Comparison of ENCODE assay signal across 9 mouse cellular contexts in genomic region chr8:57328931-57329341, GRCm38 (mm10). TPM values are rescaled to one million over a fixed set of nuclear protein-coding genes. Genes with fewer than 3 reads are reported as not detected.
DNase-seq lines count a peak whose midpoint lies in the region; ATAC-seq and TF ChIP-seq lines count a peak whose summit lies in the region.
"Had no signal": no experiment of that assay in that cellular context is flagged by ENCODE, and none has a peak within 500 bp of the region (broad histone marks: within the 10 kb centered on the region; RNA-seq: fewer than 3 reads in every experiment).

No protein-coding gene starts in this region.

- no peak overlapping the region for H3K9ac ChIP-seq in kidney, postnatal 0 days (ENCODE audit: low read depth, low read length)
- no peak overlapping the region for H3K9ac ChIP-seq in forebrain, embryonic 13.5 days
- H3K9ac ChIP-seq in intestine, embryonic 16.5 days (ENCODE audit: low read depth, low read length) = peak overlapping the region; percentile 52
- no peak overlapping the region for H3K9ac ChIP-seq in neural tube, embryonic 12.5 days

- peaks cover 92% of the 10 kb centered on the region for H3K27me3 ChIP-seq in kidney, postnatal 0 days (ENCODE audit: insufficient read depth, low read length)
- H3K27me3 ChIP-seq in forebrain, embryonic 13.5 days = peaks cover 98% of the 10 kb centered on the region
- H3K27me3 ChIP-seq in intestine, embryonic 16.5 days (replicated peaks; ENCODE audit: control insufficient read depth, insufficient read depth, low read length) = peaks cover 28% of the 10 kb centered on the region
- H3K27me3 ChIP-seq in neural tube, embryonic 12.5 days (replicated peaks) = peaks cover 98% of the 10 kb centered on the region

- H3K27ac ChIP-seq in kidney, postnatal 0 days = no peak overlapping the region
- H3K27ac ChIP-seq in forebrain, embryonic 13.5 days = no peak overlapping the region
- peak overlapping the region; percentile 50 for H3K27ac ChIP-seq in intestine, embryonic 16.5 days (ENCODE audit: low read length)
- H3K27ac ChIP-seq in neural tube, embryonic 12.5 days = no peak overlapping the region

- no peak for DNase-seq in kidney, postnatal 0 days (ENCODE audit: low spot score)
- DNase-seq in kidney, adult 18-20 months = no peak
- DNase-seq in urinary bladder, postnatal 36 days (ENCODE audit: low spot score in 2 of 2) = no peak
- DNase-seq in adrenal gland, adult 2 months = no peak
- DNase-seq: right cerebral cortex, postnatal 4 days had no signal

- no peak for TF ChIP-seq CTCF in kidney, postnatal 0 days (IDR thresholded peaks at IDR 0.05; ENCODE audit: low read depth)

- H3K4me1 ChIP-seq in kidney, postnatal 0 days (replicated peaks; ENCODE audit: insufficient read depth, low read length) = peaks cover 3% of the 10 kb centered on the region; the same call in 1 of the 2 replicates
- peaks cover 8% of the 10 kb centered on the region for H3K4me1 ChIP-seq in forebrain, embryonic 13.5 days
- H3K4me1 ChIP-seq in intestine, embryonic 16.5 days (ENCODE audit: control insufficient read depth, insufficient read depth, low read length) = 0 out of 2 replicates have a peak, but pooled peaks cover 3% of the 10 kb centered on the region
- H3K4me1 ChIP-seq in neural tube, embryonic 12.5 days = peaks cover 2% of the 10 kb centered on the region; the same call in 1 of the 2 replicates

- no peaks in the 10 kb centered on the region for H3K9me3 ChIP-seq in kidney, postnatal 0 days (replicated peaks; ENCODE audit: low read length)
- no peaks in the 10 kb centered on the region for H3K9me3 ChIP-seq in forebrain, embryonic 13.5 days (replicated peaks)
- H3K9me3 ChIP-seq in intestine, embryonic 16.5 days (ENCODE audit: control insufficient read depth, low read length) = no peaks in the 10 kb centered on the region
- H3K9me3 ChIP-seq in neural tube, embryonic 12.5 days = no peaks in the 10 kb centered on the region

- no peak for ATAC-seq in kidney, postnatal 0 days (replicated peaks; ENCODE audit: low FRiP score, low read depth)
- ATAC-seq in forebrain, embryonic 13.5 days = peak; percentile 19; the same call in 1 of the 2 replicates
- ATAC-seq in intestine, embryonic 16.5 days = peak; percentile 57
- ATAC-seq in neural tube, embryonic 12.5 days (ENCODE audit: low FRiP score, low read depth) = peak; percentile 12; the same call in 1 of the 2 replicates
- no peak for ATAC-seq in granulocyte monocyte progenitor cell, adult 5-6 weeks (replicated peaks; ENCODE audit: poor library complexity, severe bottlenecking)

- no peaks in the 10 kb centered on the region for H3K36me3 ChIP-seq in kidney, postnatal 0 days (ENCODE audit: insufficient read depth, low read length)
- no peaks in the 10 kb centered on the region for H3K36me3 ChIP-seq in forebrain, embryonic 13.5 days (ENCODE audit: poor library complexity, severe bottlenecking)
- H3K36me3 ChIP-seq in intestine, embryonic 16.5 days (ENCODE audit: control insufficient read depth, insufficient read depth, low read length) = no peaks in the 10 kb centered on the region
- no peaks in the 10 kb centered on the region for H3K36me3 ChIP-seq in neural tube, embryonic 12.5 days

- peak overlapping the region; percentile 48 for H3K4me2 ChIP-seq in kidney, postnatal 0 days (ENCODE audit: low read length)
- peak overlapping the region; percentile 42 for H3K4me2 ChIP-seq in forebrain, embryonic 13.5 days
- peak overlapping the region; percentile 60 for H3K4me2 ChIP-seq in intestine, embryonic 16.5 days (ENCODE audit: low read depth, low read length)
- H3K4me2 ChIP-seq in neural tube, embryonic 12.5 days (replicated peaks) = peak overlapping the region; percentile 38

- no peak overlapping the region for H3K4me3 ChIP-seq in kidney, postnatal 0 days (replicated peaks; ENCODE audit: low read depth, low read length)
- H3K4me3 ChIP-seq in forebrain, embryonic 13.5 days = peak overlapping the region; percentile 9
- peak overlapping the region; percentile 42 for H3K4me3 ChIP-seq in intestine, embryonic 16.5 days (ENCODE audit: low read length)
- H3K4me3 ChIP-seq in neural tube, embryonic 12.5 days = no peak overlapping the region; the same call in 1 of the 2 replicates

- 1% methylated on average over 19 of the region's 19 CpGs for WGBS in kidney, postnatal 0 days
- WGBS in forebrain, embryonic 13.5 days = 2% methylated on average over 19 of the region's 19 CpGs
- WGBS in intestine, embryonic 16.5 days = 5% methylated on average over 19 of the region's 19 CpGs
- 0% methylated on average over 19 of the region's 19 CpGs for WGBS in neural tube, embryonic 12.5 days

RNA-seq across cellular contexts. Expression of gene Hand2, which starts 8.2 kb away (rescaled TPM):
- not detected in 2 replicates for polyA plus RNA-seq in kidney, postnatal 0 days (2015; fragmentation: Nextera tagmentation; extraction: Ambion mirVana)
- polyA plus RNA-seq in forebrain, embryonic 13.5 days (2015; fragmentation: Nextera tagmentation; extraction: Ambion mirVana) = not detected in 2 replicates
- 4.1 and 5.1 TPM in 2 replicates for polyA plus RNA-seq in intestine, embryonic 16.5 days (2015; fragmentation: Nextera tagmentation; extraction: Ambion mirVana)
- polyA plus RNA-seq in neural tube, embryonic 12.5 days (2016; fragmentation: Nextera tagmentation; extraction: Ambion mirVana) = 0.13 and 0.34 TPM in 2 replicates
- not detected in 2 replicates for total RNA-seq in granulocyte monocyte progenitor cell, adult 5-6 weeks (2014; fragmentation: Nextera tagmentation)
- not detected in 2 replicates for total RNA-seq in granulocyte monocyte progenitor cell, adult 5-6 weeks (2017)
- 10 to 100 TPM; 30.6 to 56.3 TPM for total RNA-seq in adrenal gland, adult 2 months (2021)
- polyA plus RNA-seq in adrenal gland, adult 2 months (2012; rRNA removed) = 46.9 and 76.2 TPM in 2 replicates

Comparison
In these comparisons a context has a peak if more than half of its experiments do, and no peak if none do; other contexts are left out.
1. ATAC-seq: peak in forebrain, embryonic 13.5 days (single experiment), intestine, embryonic 16.5 days (single experiment) and neural tube, embryonic 12.5 days (single experiment); none in kidney, postnatal 0 days (single experiment) and granulocyte monocyte progenitor cell, adult 5-6 weeks (single experiment).
2. H3K4me3 ChIP-seq: peak in forebrain, embryonic 13.5 days (single experiment) and intestine, embryonic 16.5 days (single experiment); none in kidney, postnatal 0 days (single experiment) and neural tube, embryonic 12.5 days (single experiment).
3. Peak in every context shown above with its lines, with median percentiles within 50 percentile points of each other: H3K4me2 ChIP-seq.